Mouse (Mus musculus) heart, embryonic 12.5 days (tissue): Measurements from ENCODE around the gene Fam172a. TPM values are rescaled to one million over a fixed set of nuclear protein-coding genes. Genes with fewer than 3 reads are reported as not detected.

Experiments used
- ATAC-seq: fragments of 200-750 bp; cut with Nextera tagmentation; 2 replicates; pipeline ENCODE4 v1.8.0; 2017; ENCODE audit warnings: moderate TSS enrichment, moderate library complexity; ENCODE audit not compliant: insufficient number of reproducible peaks, low FRiP score
- H3K27ac ChIP-seq: fragments of 300-500 bp; sonication (generic); 2 replicates; pipeline ENCODE4 v1.5.1; 2016; ENCODE audit warnings: mild to moderate bottlenecking, moderate library complexity; ENCODE audit not compliant: poor library complexity, severe bottlenecking
- H3K27me3 ChIP-seq: fragments of 300-500 bp; sonication (generic); replicated peaks from 2 replicates; pipeline ENCODE4 v1.6.1; 2016; ENCODE audit warnings: mild to moderate bottlenecking, moderate library complexity
- H3K36me3 ChIP-seq: fragments of 300-500 bp; sonication (generic); 2 replicates; pipeline ENCODE4 v1.6.1; 2016; ENCODE audit warnings: mild to moderate bottlenecking, moderate library complexity
- H3K4me1 ChIP-seq: fragments of 300-500 bp; sonication (generic); replicated peaks from 2 replicates; pipeline ENCODE4 v1.6.1; 2016; ENCODE audit warnings: mild to moderate bottlenecking
- H3K4me2 ChIP-seq: fragments of 300-500 bp; sonication (generic); 2 replicates; pipeline ENCODE4 v1.6.1; 2016; ENCODE audit warnings: mild to moderate bottlenecking, moderate library complexity
- H3K4me3 ChIP-seq: fragments of 300-500 bp; sonication (generic); 2 replicates; pipeline ENCODE4 v1.5.1; 2016; ENCODE audit warnings: mild to moderate bottlenecking
- H3K9ac ChIP-seq: fragments of 300-500 bp; sonication (generic); 2 replicates; pipeline ENCODE4 v1.6.1; 2016; ENCODE audit warnings: mild to moderate bottlenecking, moderate library complexity
- H3K9me3 ChIP-seq: fragments of 300-500 bp; sonication (generic); replicated peaks from 2 replicates; pipeline ENCODE4 v1.6.1; 2016; ENCODE audit warnings: mild to moderate bottlenecking, moderate library complexity
- WGBS: fragments of 180-500 bp; shearing (Covaris S2); methylation state at CpG from one replicate; pipeline ENCODE4 v1.1.7; 2016; 5-methylcytosine and 5-hydroxymethylcytosine counted together
- polyA plus RNA-seq: library from polyadenylated mRNA; unstranded; fragments of >200 nt; fragmentation: Nextera tagmentation; extraction: Ambion mirVana; gene quantifications from 2 replicates; pipeline ENCODE4 v1.2.1, GENCODE M21; 2016

The Fam172a gene
- polyA plus RNA-seq, 1 experiment from 2014 or later, result 22.5 TPM

- H3K27ac ChIP-seq, result no peak overlapping the region
- 6% methylated on average over 64 of the region's 64 CpGs for WGBS
Measured at GRCm38 (mm10) chr13:78194850-78195600, 493.2 kb downstream of the Fam172a start.

GRCm38 (mm10) chr13:78195601-78196115, 493.8 kb downstream of the Fam172a start:
- WGBS, result 16% methylated on average over 13 of the region's 13 CpGs
- Histone ChIP-seq H3K4me1 (peaks cover 13% of the 10 kb centered on the region), H3K36me3 (no peaks in the 10 kb centered on the region), H3K4me3 (peak overlapping the region; percentile 58), H3K27ac (no peak overlapping the region), H3K27me3 (peaks cover 44% of the 10 kb centered on the region), H3K4me2 (peak overlapping the region; percentile 87), H3K9ac (peak overlapping the region; percentile 63), H3K9me3 (no peaks in the 10 kb centered on the region)
- no peak for ATAC-seq

More at GRCm38 (mm10) chr13:78194850-78195600, 493.2 kb downstream of the Fam172a start:
- Histone ChIP-seq H3K36me3 (no peaks in the 10 kb centered on the region), H3K4me2 (peak overlapping the region; percentile 87), H3K9ac (peak overlapping the region; percentile 63), H3K9me3 (no peaks in the 10 kb centered on the region), H3K4me3 (peak overlapping the region; percentile 58), H3K27me3 (peaks cover 51% of the 10 kb centered on the region), H3K4me1 (peaks cover 13% of the 10 kb centered on the region)
- ATAC-seq, result no peak

- Histone ChIP-seq H3K27ac (no peak overlapping the region), H3K4me2 (no peak overlapping the region), H3K4me3 (no peak overlapping the region), H3K9me3 (no peaks in the 10 kb centered on the region), H3K36me3 (no peaks in the 10 kb centered on the region), H3K27me3 (peaks cover 38% of the 10 kb centered on the region), H3K4me1 (peaks cover 13% of the 10 kb centered on the region), H3K9ac (no peak overlapping the region)
- no peak for ATAC-seq
- WGBS, result 33% methylated on average over 7 of the region's 7 CpGs
Measured at GRCm38 (mm10) chr13:78196236-78196796, 494.5 kb downstream of the Fam172a start.

- Histone ChIP-seq H3K36me3 (no peaks in the 10 kb centered on the region), H3K4me1 (peaks cover 13% of the 10 kb centered on the region), H3K9me3 (no peaks in the 10 kb centered on the region), H3K27ac (peak overlapping the region; percentile 83; the same call in 1 of the 2 replicates), H3K4me3 (peak overlapping the region; percentile 78), H3K27me3 (peaks cover 30% of the 10 kb centered on the region), H3K9ac (peak overlapping the region; percentile 79), H3K4me2 (peak overlapping the region; percentile 95)
- 2% methylated on average over 9 of the region's 9 CpGs for WGBS
- ATAC-seq, result no peak
Measured at GRCm38 (mm10) chr13:78197286-78197818, 495.5 kb downstream of the Fam172a start.

GRCm38 (mm10) chr13:78197819-78198390, 496.1 kb downstream of the Fam172a start:
- peaks cover 17% of the 10 kb centered on the region for H3K4me1 ChIP-seq
- under 1% methylated on average over 29 of the region's 33 CpGs for WGBS
- peak overlapping the region; percentile 79 for H3K9ac ChIP-seq
- H3K27me3 ChIP-seq, result peaks cover 30% of the 10 kb centered on the region
- ATAC-seq, result no peak
- H3K9me3 ChIP-seq, result no peaks in the 10 kb centered on the region
- H3K27ac ChIP-seq, result peak overlapping the region; percentile 83
- peak overlapping the region; percentile 95 for H3K4me2 ChIP-seq
- H3K36me3 ChIP-seq, result no peaks in the 10 kb centered on the region
- H3K4me3 ChIP-seq, result peak overlapping the region; percentile 78

GRCm38 (mm10) chr13:78198391-78198870, 496.6 kb downstream of the Fam172a start:
- no peaks in the 10 kb centered on the region for H3K9me3 ChIP-seq
- peak overlapping the region; percentile 95 for H3K4me2 ChIP-seq
- H3K9ac ChIP-seq, result peak overlapping the region; percentile 79
- H3K27me3 ChIP-seq, result peaks cover 25% of the 10 kb centered on the region
- ATAC-seq, result peak; percentile 6; the same call in 1 of the 2 replicates
- H3K36me3 ChIP-seq, result no peaks in the 10 kb centered on the region
- peak overlapping the region; percentile 78 for H3K4me3 ChIP-seq
- H3K4me1 ChIP-seq, result peaks cover 17% of the 10 kb centered on the region
- H3K27ac ChIP-seq, result peak overlapping the region; percentile 83
- under 1% methylated on average over 29 of the region's 63 CpGs for WGBS

GRCm38 (mm10) chr13:78198871-78199641, 497.2 kb downstream of the Fam172a start:
- H3K4me3 ChIP-seq, result peak overlapping the region; percentile 78
- peak overlapping the region; percentile 79 for H3K9ac ChIP-seq
- H3K4me2 ChIP-seq, result peak overlapping the region; percentile 95
- H3K27me3 ChIP-seq, result peaks cover 22% of the 10 kb centered on the region
- H3K9me3 ChIP-seq, result no peaks in the 10 kb centered on the region
- peaks cover 17% of the 10 kb centered on the region for H3K4me1 ChIP-seq
- H3K27ac ChIP-seq, result peak overlapping the region; percentile 83
- no peaks in the 10 kb centered on the region for H3K36me3 ChIP-seq
- peak; percentile 33 for ATAC-seq
- under 1% methylated on average over 83 of the region's 92 CpGs for WGBS

- Histone ChIP-seq H3K4me3 (peak within 1 kb of the TSS; percentile 78), H3K9ac (peak within 1 kb of the TSS; percentile 79), H3K27me3 (peaks cover 22% of the 10 kb centered on the region), H3K9me3 (no peaks in the 10 kb centered on the region), H3K36me3 (no peaks in the 10 kb centered on the region), H3K4me2 (peak within 1 kb of the TSS; percentile 95), H3K27ac (peak within 1 kb of the TSS; percentile 83), H3K4me1 (peaks cover 15% of the 10 kb centered on the region)
- no peak for ATAC-seq
- WGBS, result under 1% methylated on average over 14 of the region's 14 CpGs
Measured at GRCm38 (mm10) chr13:78199642-78200160, 497.9 kb downstream of the Fam172a start, which contains the start of gene Nr2f1. TSS of gene Nr2f1 (minus strand) at chr13:78199757.

GRCm38 (mm10) chr13:78200407-78200806, 498.6 kb downstream of the Fam172a start:
- Histone ChIP-seq H3K9ac (peak overlapping the region; percentile 36; the same call in 1 of the 2 replicates), H3K27ac (0 out of 2 replicates have a peak overlapping the region, but pooled peaks have one; percentile 27), H3K9me3 (no peaks in the 10 kb centered on the region), H3K27me3 (peaks cover 20% of the 10 kb centered on the region), H3K36me3 (no peaks in the 10 kb centered on the region), H3K4me1 (peaks cover 8% of the 10 kb centered on the region), H3K4me2 (peak overlapping the region; percentile 91), H3K4me3 (peak overlapping the region; percentile 47)
- ATAC-seq, result peak; percentile 46
- WGBS, result 0% methylated on average over 9 of the region's 9 CpGs
